Mouse (Mus musculus) MEL (cell line): ENCODE measurements around the gene Coa6. TPM values are rescaled to one million over a fixed set of nuclear protein-coding genes. Genes with fewer than 3 reads are reported as not detected.

Experiments used
- DNase-seq: peaks from one replicate; pipeline ENCODE4 v3.0.0; 2011; ENCODE audit warnings: low read depth, low spot score
- H3K27ac ChIP-seq: 2 replicates; pipeline ENCODE4 v1.5.1; 2012; ENCODE audit warnings: low read depth, mild to moderate bottlenecking, control low read depth, low read length, moderate library complexity; ENCODE audit not compliant: control insufficient read depth
- H3K27me3 ChIP-seq, 2 experiments: fragments of 150-350 bp in 1 of 2; sonication (generic) in 1 of 2; 2 replicates each; pipeline ENCODE4 v1.6.1; 2012; ENCODE audit warnings: low read length in 2 of 2, mild to moderate bottlenecking in 2 of 2, improper control_type of control experiment in 1 of 2, moderate library complexity in 1 of 2; ENCODE audit not compliant: insufficient read depth in 2 of 2, control insufficient read depth in 1 of 2
- H3K36me3 ChIP-seq, 2 experiments: 2 replicates each; pipeline ENCODE4 v1.6.1; 2012 to 2014; ENCODE audit warnings: low read length in 2 of 2, improper control_type of control experiment in 1 of 2, inconsistent platforms in 1 of 2, mild to moderate bottlenecking in 1 of 2; ENCODE audit not compliant: insufficient read depth in 2 of 2, control insufficient read depth in 1 of 2
- H3K4me1 ChIP-seq, 2 experiments: fragments of 150-350 bp in 1 of 2; sonication (generic) in 1 of 2; 2 replicates each; pipeline ENCODE4 v1.6.1; 2012; ENCODE audit warnings: low read length in 2 of 2, improper control_type of control experiment in 1 of 2, mild to moderate bottlenecking in 1 of 2; ENCODE audit not compliant: insufficient read depth in 2 of 2, control insufficient read depth in 1 of 2
- H3K4me3 ChIP-seq, 2 experiments: fragments of 150-350 bp in 1 of 2; sonication (generic) in 1 of 2; 2 replicates each; pipeline ENCODE4 v1.5.1; 2012; ENCODE audit warnings: low read depth in 2 of 2, low read length in 2 of 2, mild to moderate bottlenecking in 2 of 2, moderate library complexity in 2 of 2, control low read depth in 1 of 2, improper control_type of control experiment in 1 of 2; ENCODE audit not compliant: control insufficient read depth in 1 of 2, insufficient read depth in 1 of 2
- H3K79me2 ChIP-seq: 2 replicates; pipeline ENCODE4 v1.6.1; 2012; ENCODE audit warnings: mild to moderate bottlenecking, low read length, moderate library complexity; ENCODE audit not compliant: control insufficient read depth, poor library complexity, insufficient read depth
- H3K9ac ChIP-seq: 2 replicates; pipeline ENCODE4 v1.6.1; 2012; ENCODE audit warnings: low read depth, mild to moderate bottlenecking, control low read depth, low read length, moderate library complexity; ENCODE audit not compliant: control insufficient read depth, poor library complexity, severe bottlenecking
- H3K9me3 ChIP-seq: fragments of 150-350 bp; sonication (generic); replicated peaks from 2 replicates; pipeline ENCODE4 v1.6.1; 2012; ENCODE audit warnings: mild to moderate bottlenecking, low read length, improper control_type of control experiment, moderate library complexity; ENCODE audit not compliant: insufficient read depth
- CHD1 ChIP-seq: IDR thresholded peaks from 2 replicates; pipeline ENCODE4 v1.6.1; 2012; ENCODE audit warnings: low read depth, mild to moderate bottlenecking, inconsistent platforms, low read length, improper control_type of control experiment
- CHD2 ChIP-seq: IDR thresholded peaks from 2 replicates; pipeline ENCODE4 v1.6.1; 2011; ENCODE audit warnings: low read length, improper control_type of control experiment
- CTCF ChIP-seq, 3 experiments: IDR thresholded peaks in 2 of 3; conservative IDR thresholded peaks in 1 of 3; 2 replicates each; pipeline ENCODE4 v1.5.1; 2011 to 2012; ENCODE audit warnings: low read length in 3 of 3, low read depth in 2 of 3, mild to moderate bottlenecking in 2 of 3, improper control_type of control experiment in 1 of 3, inconsistent platforms in 1 of 3, mixed read lengths in 1 of 3, moderate library complexity in 1 of 3; ENCODE audit not compliant: control insufficient read depth in 1 of 3, insufficient read depth in 1 of 3, poor library complexity in 1 of 3, severe bottlenecking in 1 of 3
- ELF1 ChIP-seq: IDR thresholded peaks from 2 replicates; pipeline ENCODE4 v1.6.1; 2014; ENCODE audit warnings: low read depth, mild to moderate bottlenecking, inconsistent platforms, low read length, improper control_type of control experiment, moderate library complexity
- EP300 ChIP-seq, 2 experiments: IDR thresholded peaks; 2 replicates each; pipeline ENCODE4 v1.6.1; 2011; ENCODE audit warnings: improper control_type of control experiment in 2 of 2, low read length in 2 of 2, low read depth in 1 of 2, mild to moderate bottlenecking in 1 of 2
- ETS1 ChIP-seq: IDR thresholded peaks from 2 replicates; pipeline ENCODE4 v1.6.1; 2012; ENCODE audit warnings: low read depth, mild to moderate bottlenecking, inconsistent platforms, low read length, improper control_type of control experiment, moderate library complexity
- GABPA ChIP-seq: IDR thresholded peaks from 2 replicates; pipeline ENCODE4 v1.6.1; 2012; ENCODE audit warnings: low read depth, mild to moderate bottlenecking, inconsistent platforms, low read length, improper control_type of control experiment, moderate library complexity
- JUND ChIP-seq: IDR thresholded peaks from 2 replicates; pipeline ENCODE4 v1.6.1; 2011; ENCODE audit warnings: low read depth, mild to moderate bottlenecking, improper control_type of control experiment, low read length
- MEF2A ChIP-seq: IDR thresholded peaks from 2 replicates; pipeline ENCODE4 v1.6.1; 2014; ENCODE audit warnings: low read depth, mild to moderate bottlenecking, inconsistent platforms, low read length, improper control_type of control experiment; ENCODE audit not compliant: poor library complexity, insufficient replicate concordance, severe bottlenecking; ENCODE audit errors: extremely low read depth
- POLR2A ChIP-seq, 2 experiments: IDR thresholded peaks; 2 replicates each; pipeline ENCODE4 v1.6.1; 2011 to 2012; ENCODE audit warnings: low read length in 2 of 2, mild to moderate bottlenecking in 2 of 2, control low read depth in 1 of 2, improper control_type of control experiment in 1 of 2, low read depth in 1 of 2, moderate library complexity in 1 of 2; ENCODE audit not compliant: control insufficient read depth in 1 of 2, insufficient read depth in 1 of 2, poor library complexity in 1 of 2
- RCOR1 ChIP-seq: IDR thresholded peaks from 2 replicates; pipeline ENCODE4 v1.6.1; 2012; ENCODE audit warnings: low read depth, mild to moderate bottlenecking, inconsistent platforms, low read length, improper control_type of control experiment
- SIN3A ChIP-seq: IDR thresholded peaks from 2 replicates; pipeline ENCODE4 v1.6.1; 2012; ENCODE audit warnings: low read length, improper control_type of control experiment, inconsistent platforms
- TAL1 ChIP-seq: IDR thresholded peaks from 2 replicates; pipeline ENCODE4 v1.6.1; 2012; ENCODE audit warnings: mild to moderate bottlenecking, inconsistent platforms, low read length, moderate library complexity, mixed read lengths
- TBP ChIP-seq: IDR thresholded peaks from 2 replicates; pipeline ENCODE4 v1.8.0; 2011; ENCODE audit warnings: low read depth, low read length, improper control_type of control experiment
- TCF12 ChIP-seq: IDR thresholded peaks from 2 replicates; pipeline ENCODE4 v1.6.1; 2014; ENCODE audit warnings: low read depth, mild to moderate bottlenecking, inconsistent platforms, low read length, improper control_type of control experiment, moderate library complexity
- USF1 ChIP-seq: IDR thresholded peaks from 2 replicates; pipeline ENCODE4 v1.6.1; 2014; ENCODE audit warnings: low read depth, mild to moderate bottlenecking, inconsistent platforms, low read length, improper control_type of control experiment, moderate library complexity
- USF2 ChIP-seq, 2 experiments: IDR thresholded peaks; 2 replicates each; pipeline ENCODE4 v1.6.1; 2011 to 2012; ENCODE audit warnings: improper control_type of control experiment in 2 of 2, low read length in 2 of 2, borderline replicate concordance in 1 of 2, inconsistent platforms in 1 of 2, low read depth in 1 of 2, mild to moderate bottlenecking in 1 of 2; ENCODE audit not compliant: insufficient read depth in 1 of 2
- ZC3H11A ChIP-seq: IDR thresholded peaks from 2 replicates; pipeline ENCODE4 v1.6.1; 2012; ENCODE audit warnings: low read depth, mild to moderate bottlenecking, inconsistent platforms, low read length, improper control_type of control experiment
- ZKSCAN1 ChIP-seq: IDR thresholded peaks from 2 replicates; pipeline ENCODE4 v1.6.1; 2012; ENCODE audit warnings: low read depth, mild to moderate bottlenecking, inconsistent platforms, low read length, improper control_type of control experiment, moderate library complexity
- polyA plus RNA-seq, 2 experiments: library from polyadenylated mRNA; stranded (reverse) in 1 of 2; unstranded in 1 of 2; fragments of >175 nt in 1 of 2; fragments of >200 nt in 1 of 2; gene quantifications; 2 replicates each; pipeline versions ENCODE4 v1.2.1 to v1.2.4; 2012; ENCODE audit warnings: low replicate concordance in 2 of 2, low read depth in 1 of 2; ENCODE audit not compliant: insufficient read length in 2 of 2, insufficient read depth in 1 of 2, missing spikeins in 1 of 2
- total RNA-seq: library from RNA; depleted of rRNA; stranded (reverse); fragments of 300-350 nt; gene quantifications from 2 replicates; pipeline ENCODE4 v1.2.3, GENCODE M21; 2012

Gene Coa6
- total and polyA plus RNA-seq, 3 experiments = 31.1 to 42.6 TPM; not detected in 1

DNA sequence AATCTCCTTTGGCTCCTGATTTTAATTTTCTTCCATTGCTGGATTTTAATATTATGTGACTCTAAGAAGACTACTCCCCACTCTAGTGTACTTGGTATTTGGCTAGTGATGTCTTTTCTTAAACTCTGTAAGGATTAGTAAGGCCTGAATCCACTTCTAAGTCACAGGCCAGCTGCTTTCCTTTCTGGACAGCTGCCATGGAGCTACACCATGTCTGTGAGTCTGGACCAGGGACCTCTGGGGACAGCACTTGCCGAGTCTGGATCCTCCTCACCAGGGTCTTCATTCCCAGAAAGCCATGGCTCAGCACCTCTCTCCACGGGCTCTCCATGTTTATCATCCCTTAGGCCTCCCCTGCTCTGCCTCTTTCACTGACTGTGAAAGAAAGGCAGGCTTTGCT is 42.2 kb upstream of the Coa6 start:
- Histone ChIP-seq H3K79me2 (no peaks in the 10 kb centered on the region), H3K4me3 (no peak overlapping the region), H3K9ac (no peak overlapping the region), H3K9me3 (no peaks in the 10 kb centered on the region), H3K4me1 (no peaks in the 10 kb centered on the region), H3K27me3 (no peaks in the 10 kb centered on the region), H3K27ac (no peak overlapping the region), H3K36me3 (no peaks in the 10 kb centered on the region)
- TF ChIP-seq CTCF (IDR thresholded peaks at IDR 0.05 in 2 of 3, conservative IDR thresholded peaks at IDR 0.05 in 1 of 3; ENCODE audit: control insufficient read depth in 1 of 3, insufficient read depth in 1 of 3, low read depth in 2 of 3, low read length in 3 of 3, poor library complexity in 1 of 3, severe bottlenecking in 1 of 3) (no peak), CHD2 (no peak), ETS1 (no peak)
- no peak for DNase-seq

DNA sequence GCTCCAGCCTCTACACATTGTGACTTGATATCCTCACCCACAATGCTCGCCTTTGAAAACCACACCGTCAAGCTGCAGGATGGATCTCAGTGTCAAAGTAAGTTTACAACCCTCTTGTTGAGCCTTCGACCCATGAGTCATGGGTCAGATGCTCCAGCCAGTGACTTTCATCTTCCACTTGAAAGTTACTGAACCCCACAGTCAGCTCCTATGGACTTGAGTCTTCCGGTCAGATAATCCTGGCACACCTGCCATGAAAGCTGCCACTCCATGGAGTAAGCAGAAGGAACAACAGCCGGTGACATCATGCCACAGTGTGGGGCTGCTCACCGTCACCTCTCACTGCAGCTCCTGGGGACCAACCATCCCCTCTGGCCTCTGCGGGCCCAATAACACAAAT is 41.0 kb upstream of the Coa6 start:
- no peak for TF ChIP-seq TCF12
- no peak for TF ChIP-seq EP300 (IDR thresholded peaks at IDR 0.05; ENCODE audit: low read depth in 1 of 2, low read length in 2 of 2)
- TF ChIP-seq JUND = no peak
- TF ChIP-seq ELF1 = no peak
- TF ChIP-seq USF1 = no peak
- Histone ChIP-seq H3K9ac (no peak overlapping the region), H3K27ac (no peak overlapping the region), H3K9me3 (no peaks in the 10 kb centered on the region), H3K79me2 (no peaks in the 10 kb centered on the region), H3K36me3 (no peaks in the 10 kb centered on the region), H3K4me3 (no peak overlapping the region), H3K4me1 (no peaks in the 10 kb centered on the region), H3K27me3 (no peaks in the 10 kb centered on the region)
- no peak for DNase-seq

DNA sequence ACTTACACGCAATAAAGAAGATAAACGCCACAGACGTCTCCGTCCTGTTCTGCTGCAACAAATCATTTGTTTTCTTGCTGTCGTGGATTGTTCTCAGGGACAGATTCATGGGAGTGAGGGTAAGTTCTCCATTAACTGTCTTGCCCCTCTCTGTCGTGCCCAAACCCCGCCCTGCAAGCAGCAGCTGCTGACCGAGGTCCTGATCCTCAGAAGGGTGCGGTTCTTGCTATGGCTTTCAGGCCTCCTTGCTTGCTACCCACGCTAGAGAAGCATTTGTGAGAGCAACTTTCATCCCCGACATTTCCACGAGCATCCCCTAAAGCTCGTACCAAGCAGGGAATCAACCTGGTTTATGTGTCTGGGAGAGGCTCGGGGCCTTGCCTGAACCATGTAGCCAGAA is 40.1 kb upstream of the Coa6 start:
- Histone ChIP-seq H3K9ac (no peak overlapping the region), H3K4me3 (no peak overlapping the region), H3K4me1 (no peaks in the 10 kb centered on the region), H3K36me3 (no peaks in the 10 kb centered on the region), H3K27ac (no peak overlapping the region), H3K79me2 (no peaks in the 10 kb centered on the region), H3K9me3 (no peaks in the 10 kb centered on the region), H3K27me3 (no peaks in the 10 kb centered on the region)
- TF ChIP-seq ZKSCAN1 = no peak
- TF ChIP-seq RCOR1 = no peak
- TF ChIP-seq CHD2 = no peak
- no peak for TF ChIP-seq TBP
- TF ChIP-seq SIN3A = no peak
- no peak for TF ChIP-seq USF2 (IDR thresholded peaks at IDR 0.05; ENCODE audit: borderline replicate concordance in 1 of 2, insufficient read depth in 1 of 2, low read depth in 1 of 2, low read length in 2 of 2)
- no peak for TF ChIP-seq MEF2A
- TF ChIP-seq CHD1 = no peak
- no peak for TF ChIP-seq ZC3H11A
- TF ChIP-seq GABPA = no peak
- no peak for TF ChIP-seq TAL1
- TF ChIP-seq POLR2A (IDR thresholded peaks at IDR 0.05; ENCODE audit: control insufficient read depth in 1 of 2, insufficient read depth in 1 of 2, low read depth in 1 of 2, low read length in 2 of 2, poor library complexity in 1 of 2) = no peak
- no peak for TF ChIP-seq JUND
- peak; percentile 4 for DNase-seq
